Mouse (Mus musculus): ENCODE results near the gene Olfr370.
"Not testable (repeated sequence)": the region's sequence is repeated elsewhere in the genome, so short reads cannot be mapped to it uniquely, and the experiment has no call there.

The Olfr370 gene

DNA sequence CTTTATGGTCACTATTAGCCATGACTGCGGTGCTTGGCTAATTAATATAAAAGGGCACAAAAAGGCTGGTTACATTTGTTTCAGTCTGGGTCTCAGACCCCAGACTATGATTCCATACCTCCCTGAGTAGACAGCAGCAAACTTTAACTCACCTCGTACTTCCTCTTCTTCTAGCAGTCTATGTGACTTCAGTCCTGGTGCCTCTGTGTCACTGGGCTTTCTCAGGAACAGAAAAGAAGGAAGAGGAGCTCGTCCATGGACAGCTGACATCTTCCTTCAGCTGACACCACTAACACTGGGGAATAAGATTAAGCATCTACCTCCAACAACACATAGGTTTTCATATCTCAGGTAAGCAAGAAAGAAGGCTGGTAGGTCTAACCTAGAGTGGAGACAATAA is at the start of gene Olfr370:
Olfr370 (plus strand) TSS at position 45 of the 400 bp plus-strand sequence.
- no peak for DNase-seq (ENCODE audit: low spot score)

GRCm38 (mm10) chr8:83511696-83512095 is 23.9 kb upstream of the Olfr370 start:
- no peak for DNase-seq (ENCODE audit: low spot score)

GRCm38 (mm10) chr8:83520432-83520831 is 15.1 kb upstream of the Olfr370 start:
- no peak for DNase-seq (ENCODE audit: low spot score)

DNA sequence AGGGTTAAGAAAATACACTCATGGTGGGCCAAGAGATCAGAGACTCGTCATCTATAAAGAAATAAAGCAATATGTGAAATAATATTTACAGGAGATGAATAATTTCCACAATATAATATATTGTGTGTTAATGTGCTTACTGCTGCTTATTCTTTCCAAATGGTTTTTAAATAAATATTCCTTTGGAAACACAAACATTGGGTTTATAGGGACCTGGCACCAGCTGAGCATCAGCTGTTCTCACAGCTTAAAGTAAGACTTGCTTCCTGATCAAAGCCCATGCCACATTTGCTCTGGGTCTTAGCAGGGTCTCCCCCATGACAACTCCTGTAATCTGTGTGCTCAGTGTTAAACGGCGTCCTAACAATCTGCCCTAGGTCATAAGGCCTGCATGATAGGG is 14.7 kb upstream of the Olfr370 start:
- DNase-seq (ENCODE audit: low spot score), result not testable (repeated sequence)

GRCm38 (mm10) chr8:83521310-83521709 is 14.3 kb upstream of the Olfr370 start:
- DNase-seq (ENCODE audit: low spot score), result no peak

DNA sequence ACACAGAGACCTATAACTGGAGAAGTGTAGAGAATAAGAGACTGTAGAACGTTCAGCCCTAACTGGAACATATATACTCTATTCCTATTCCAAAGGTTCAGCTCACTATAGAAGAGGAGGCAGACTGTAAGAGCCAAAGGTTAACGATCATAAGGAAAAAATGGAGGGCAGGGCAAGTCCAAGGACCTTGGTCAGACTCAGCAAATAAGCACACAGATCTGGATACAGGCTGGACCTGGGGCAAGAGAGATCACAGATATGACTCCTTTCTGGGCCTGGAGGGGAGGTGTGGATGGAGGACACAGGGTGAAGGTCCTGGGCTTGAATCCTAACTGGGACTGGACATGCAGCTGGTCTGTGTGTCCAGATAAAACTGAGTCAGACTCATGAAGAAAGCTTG is 778 bp upstream of the Olfr370 start:
- no peak for DNase-seq (ENCODE audit: low spot score)

- DNase-seq (ENCODE audit: low spot score), result no peak
Observed at GRCm38 (mm10) chr8:83562669-83563068, 27.1 kb downstream of the Olfr370 start.

- no peak for DNase-seq (ENCODE audit: low spot score)
Observed at GRCm38 (mm10) chr8:83563246-83563645, 27.7 kb downstream of the Olfr370 start.

GRCm38 (mm10) chr8:83565731-83566375 is 30.3 kb downstream of the Olfr370 start:
- DNase-seq (ENCODE audit: low spot score), result no peak

- peak; percentile 95 for DNase-seq (ENCODE audit: low spot score)
Observed at GRCm38 (mm10) chr8:83566469-83567395, 31.2 kb downstream of the Olfr370 start, which contains the start of gene Ndufb7. Gene Ndufb7, plus strand, starts transcription at chr8:83566671.

- no peak for DNase-seq (ENCODE audit: low spot score)
Observed at GRCm38 (mm10) chr8:83567668-83568067, 32.1 kb downstream of the Olfr370 start.

DNA sequence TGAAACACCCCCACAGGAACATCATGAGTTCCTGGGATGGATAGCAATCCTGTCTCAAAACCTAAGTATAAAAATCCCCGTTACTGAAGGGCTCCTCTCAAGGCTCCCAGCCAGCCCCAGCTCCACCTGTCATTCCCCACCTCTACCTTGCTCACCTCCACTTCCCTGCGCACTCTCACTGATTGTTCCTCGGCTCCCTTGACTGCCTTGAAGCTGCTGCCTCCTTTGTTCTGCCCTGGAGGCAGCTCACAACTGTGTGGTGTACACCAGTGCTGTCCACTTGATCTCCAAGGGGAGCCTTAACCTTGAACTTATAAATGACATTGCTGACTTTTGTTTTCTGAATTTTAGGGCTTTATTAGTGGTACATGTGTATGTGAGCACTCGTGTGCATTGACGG is 32.5 kb downstream of the Olfr370 start:
- no peak for DNase-seq (ENCODE audit: low spot score)

GRCm38 (mm10) chr8:83568755-83569154 is 33.2 kb downstream of the Olfr370 start:
- no peak for DNase-seq (ENCODE audit: low spot score)

DNA sequence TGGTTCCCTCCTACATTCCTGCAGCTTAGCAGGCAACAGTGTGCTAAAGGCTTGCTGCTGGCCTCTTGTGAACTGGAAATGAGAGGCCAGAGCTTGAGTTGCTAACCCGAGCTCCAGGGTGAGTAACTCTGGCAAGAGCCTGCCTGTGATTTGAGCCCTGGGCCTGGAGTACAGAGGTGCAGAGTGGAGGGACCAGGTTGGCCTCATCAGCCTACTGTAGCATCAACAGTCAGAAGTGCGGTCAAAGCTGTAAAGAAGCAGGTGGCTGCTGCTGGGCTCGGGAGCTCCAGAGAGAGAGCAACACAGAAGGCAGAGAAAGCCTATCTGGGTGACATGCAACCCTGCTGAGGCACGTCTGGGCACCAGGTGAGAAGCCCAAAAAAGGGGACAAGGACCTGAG is 33.6 kb downstream of the Olfr370 start:
- DNase-seq (ENCODE audit: low spot score), result no peak

DNA sequence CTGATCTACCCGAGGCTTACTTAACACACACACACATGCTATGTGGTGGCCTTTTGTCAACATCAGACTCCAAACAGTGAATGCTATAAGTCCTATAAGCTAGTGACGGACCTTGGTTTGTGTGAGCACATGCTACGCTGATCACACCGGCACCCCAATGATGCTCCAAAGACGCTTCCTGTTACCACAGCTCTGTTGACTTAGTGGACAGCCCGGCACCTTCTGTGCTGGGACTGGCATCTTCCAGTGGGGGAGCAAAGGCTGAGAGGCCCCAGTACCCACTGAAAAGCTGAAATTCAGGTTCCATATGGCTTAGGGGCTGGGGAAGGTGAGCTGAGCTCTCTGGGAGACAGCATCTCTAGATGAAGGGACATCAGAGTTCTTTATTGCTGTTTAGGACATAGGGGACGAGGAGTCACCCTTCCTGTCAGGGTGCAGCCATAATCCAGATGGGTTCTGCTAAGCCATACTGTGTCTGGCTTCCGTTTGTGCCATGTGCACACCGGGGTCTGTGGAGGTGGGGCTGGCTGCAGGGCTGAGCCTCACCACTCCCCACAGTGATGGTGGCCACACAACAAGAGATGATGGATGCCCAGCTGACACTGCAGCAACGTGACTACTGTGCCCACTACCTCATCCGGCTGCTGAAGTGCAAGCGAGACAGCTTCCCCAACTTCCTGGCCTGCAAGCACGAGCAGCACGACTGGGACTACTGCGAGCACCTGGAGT is 34.9 kb downstream of the Olfr370 start:
- DNase-seq (ENCODE audit: low spot score), result no peak

DNA sequence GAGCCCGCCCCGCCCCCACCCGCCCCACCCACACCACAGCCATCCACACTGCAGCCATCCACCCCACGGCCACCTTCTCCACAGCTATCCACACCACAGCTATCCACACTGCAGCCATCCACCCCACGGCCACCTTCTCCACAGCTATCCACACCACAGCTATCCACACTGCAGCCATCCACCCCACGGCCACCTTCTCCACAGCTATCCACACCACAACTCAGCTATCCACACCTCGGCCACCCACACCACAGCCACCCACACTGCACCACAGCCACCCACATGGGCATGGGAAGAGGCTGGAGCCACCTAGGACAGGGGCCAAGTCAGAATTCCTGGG is 35.4 kb downstream of the Olfr370 start:
- DNase-seq (ENCODE audit: low spot score), result not testable (repeated sequence)

GRCm38 (mm10) chr8:83571791-83572190 is 36.2 kb downstream of the Olfr370 start:
- DNase-seq (ENCODE audit: low spot score), result no peak

- no peak for DNase-seq (ENCODE audit: low spot score)
Observed at GRCm38 (mm10) chr8:83572246-83572812, 36.7 kb downstream of the Olfr370 start.

GRCm38 (mm10) chr8:83573140-83573875 is 37.7 kb downstream of the Olfr370 start:
- no peak for DNase-seq (ENCODE audit: low spot score)

- no peak for DNase-seq (ENCODE audit: low spot score)
Observed at GRCm38 (mm10) chr8:83574631-83575315, 39.2 kb downstream of the Olfr370 start.

Data from ovary, postnatal 36 days (tissue).